Mouse (Mus musculus): Measurements from ENCODE around the gene Atp8b3. TPM values are rescaled to one million over a fixed set of nuclear protein-coding genes. Genes with fewer than 3 reads are reported as not detected.

Gene Atp8b3
- polyA plus RNA-seq, 1 experiment from 2014 or later, result not detected

GRCm38 (mm10) chr10:80576351-80577194 is 37.6 kb upstream of the Atp8b3 start:
- ATAC-seq (no peak), DNase-seq (peak; percentile 85)
- Histone ChIP-seq H3K4me1 (ENCODE audit: insufficient read depth) (peaks cover 69% of the 10 kb centered on the region), H3K36me3 (replicated peaks; ENCODE audit: insufficient read depth, low read length) (no peaks in the 10 kb centered on the region), H3K27me3 (ENCODE audit: insufficient read depth, low read length) (no peaks in the 10 kb centered on the region), H3K9ac (replicated peaks) (peak overlapping the region; percentile 81), H3K9me3 (ENCODE audit: low read length) (no peaks in the 10 kb centered on the region), H3K27ac (ENCODE audit: low read depth) (peak overlapping the region; percentile 85), H3K4me3 (ENCODE audit: low read depth, low read length) (peak overlapping the region; percentile 86), H3K4me2 (ENCODE audit: low read depth, low read length) (peak overlapping the region; percentile 99)
- no peak for TF ChIP-seq EP300 (IDR thresholded peaks at IDR 0.05; ENCODE audit: low read depth)
- 0 out of 2 replicates have a peak, but pooled peaks have one; percentile 10 for TF ChIP-seq CTCF (IDR thresholded peaks at IDR 0.05; ENCODE audit: low read depth)
- 0% methylated on average over 53 of the region's 96 CpGs for WGBS (ENCODE audit: insufficient replicate concordance)

GRCm38 (mm10) chr10:80575925-80576324 is 37.0 kb upstream of the Atp8b3 start:
- Histone ChIP-seq H3K27ac (ENCODE audit: low read depth) (peak overlapping the region; percentile 41; the same call in 1 of the 2 replicates), H3K4me1 (ENCODE audit: insufficient read depth) (peaks cover 75% of the 10 kb centered on the region)
- 7% methylated on average over 17 of the region's 17 CpGs for WGBS (ENCODE audit: insufficient replicate concordance)

DNA sequence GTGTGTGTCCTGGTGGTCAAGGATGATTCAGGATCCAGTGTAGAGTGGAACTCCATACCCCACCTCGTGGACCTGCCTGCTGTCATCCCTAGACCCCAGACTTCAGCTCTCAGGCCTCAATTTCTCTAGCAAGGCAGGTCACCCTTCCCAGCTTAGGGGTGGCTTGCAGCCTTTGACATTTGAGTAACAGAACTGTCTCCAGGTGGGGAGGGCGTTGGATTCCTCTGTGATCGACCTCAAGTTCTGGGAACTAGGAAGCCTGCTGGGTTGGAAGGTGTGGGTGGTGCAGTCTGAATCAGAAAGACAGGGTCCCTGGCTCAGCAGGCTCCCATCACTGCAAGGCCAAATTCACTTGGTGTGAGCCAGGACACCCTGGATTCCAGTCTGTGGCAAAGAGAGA is 36.0 kb upstream of the Atp8b3 start:
- ATAC-seq, result no peak
- WGBS (ENCODE audit: insufficient replicate concordance), result 67% methylated on average over 3 of the region's 3 CpGs
- no peak for DNase-seq
- Histone ChIP-seq H3K27me3 (ENCODE audit: insufficient read depth, low read length) (no peaks in the 10 kb centered on the region), H3K27ac (ENCODE audit: low read depth) (no peak overlapping the region), H3K9me3 (ENCODE audit: low read length) (no peaks in the 10 kb centered on the region), H3K4me3 (ENCODE audit: low read depth, low read length) (peak overlapping the region; percentile 86), H3K4me2 (ENCODE audit: low read depth, low read length) (peak overlapping the region; percentile 99), H3K36me3 (replicated peaks; ENCODE audit: insufficient read depth, low read length) (no peaks in the 10 kb centered on the region), H3K9ac (replicated peaks) (peak overlapping the region; percentile 81), H3K4me1 (ENCODE audit: insufficient read depth) (peaks cover 85% of the 10 kb centered on the region)
- TF ChIP-seq EP300 (IDR thresholded peaks at IDR 0.05; ENCODE audit: low read depth) (no peak), CTCF (IDR thresholded peaks at IDR 0.05; ENCODE audit: low read depth) (no peak)

More at GRCm38 (mm10) chr10:80575925-80576324, 37.0 kb upstream of the Atp8b3 start:
- no peaks in the 10 kb centered on the region for H3K9me3 ChIP-seq (ENCODE audit: low read length)
- peak overlapping the region; percentile 86 for H3K4me3 ChIP-seq (ENCODE audit: low read depth, low read length)
- no peaks in the 10 kb centered on the region for H3K36me3 ChIP-seq (replicated peaks; ENCODE audit: insufficient read depth, low read length)
- DNase-seq (no peak), ATAC-seq (no peak)
- peak overlapping the region; percentile 99 for H3K4me2 ChIP-seq (ENCODE audit: low read depth, low read length)
- TF ChIP-seq EP300 (IDR thresholded peaks at IDR 0.05; ENCODE audit: low read depth), result no peak
- no peak for TF ChIP-seq CTCF (IDR thresholded peaks at IDR 0.05; ENCODE audit: low read depth)
- H3K27me3 ChIP-seq (ENCODE audit: insufficient read depth, low read length), result no peaks in the 10 kb centered on the region
- peak overlapping the region; percentile 81 for H3K9ac ChIP-seq (replicated peaks)

DNA sequence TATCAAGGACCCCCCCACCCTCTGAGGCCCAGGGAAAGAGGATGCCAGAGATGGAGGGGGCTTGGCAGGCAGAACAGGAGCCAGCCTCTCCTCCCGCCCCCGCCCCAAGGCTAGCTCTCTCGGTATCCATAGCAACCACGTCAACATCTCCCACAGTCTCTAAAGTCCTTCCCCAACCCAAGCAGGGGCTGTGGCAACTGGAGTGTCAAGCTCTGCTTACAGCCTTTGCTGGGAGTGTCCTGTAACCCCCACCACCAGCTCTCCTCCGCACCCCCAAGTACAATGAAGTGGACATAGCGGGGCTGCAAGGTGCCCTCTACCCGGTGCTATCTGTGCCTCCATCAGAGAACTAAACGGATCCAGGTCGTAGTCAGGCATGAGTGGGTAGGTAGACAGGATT is 35.0 kb upstream of the Atp8b3 start:
- Histone ChIP-seq H3K4me1 (ENCODE audit: insufficient read depth) (peaks cover 85% of the 10 kb centered on the region), H3K9ac (replicated peaks) (peak overlapping the region; percentile 81; the same call in 1 of the 2 replicates), H3K27me3 (ENCODE audit: insufficient read depth, low read length) (no peaks in the 10 kb centered on the region), H3K27ac (ENCODE audit: low read depth) (peak overlapping the region; percentile 91), H3K9me3 (ENCODE audit: low read length) (no peaks in the 10 kb centered on the region), H3K36me3 (replicated peaks; ENCODE audit: insufficient read depth, low read length) (no peaks in the 10 kb centered on the region), H3K4me2 (ENCODE audit: low read depth, low read length) (peak overlapping the region; percentile 99), H3K4me3 (ENCODE audit: low read depth, low read length) (no peak overlapping the region)
- TF ChIP-seq CTCF (IDR thresholded peaks at IDR 0.05; ENCODE audit: low read depth) (no peak), EP300 (IDR thresholded peaks at IDR 0.05; ENCODE audit: low read depth) (no peak)
- ATAC-seq, result no peak
- no peak for DNase-seq
- 65% methylated on average over 9 of the region's 9 CpGs for WGBS (ENCODE audit: insufficient replicate concordance)

- peak overlapping the region; percentile 46 for H3K4me3 ChIP-seq (ENCODE audit: low read depth, low read length)
- H3K9ac ChIP-seq (replicated peaks), result peak overlapping the region; percentile 55; the same call in 1 of the 2 replicates
- no peaks in the 10 kb centered on the region for H3K9me3 ChIP-seq (ENCODE audit: low read length)
- H3K27me3 ChIP-seq (ENCODE audit: insufficient read depth, low read length), result no peaks in the 10 kb centered on the region
- peaks cover 74% of the 10 kb centered on the region for H3K4me1 ChIP-seq (ENCODE audit: insufficient read depth)
- peaks cover 6% of the 10 kb centered on the region; the same call in 1 of the 2 replicates for H3K36me3 ChIP-seq (replicated peaks; ENCODE audit: insufficient read depth, low read length)
- WGBS (ENCODE audit: insufficient replicate concordance), result 56% methylated on average over 2 of the region's 2 CpGs
- peak overlapping the region; percentile 91 for H3K27ac ChIP-seq (ENCODE audit: low read depth)
- TF ChIP-seq CTCF (IDR thresholded peaks at IDR 0.05; ENCODE audit: low read depth) (no peak), EP300 (IDR thresholded peaks at IDR 0.05; ENCODE audit: low read depth) (peak; percentile 92)
- peak overlapping the region; percentile 99 for H3K4me2 ChIP-seq (ENCODE audit: low read depth, low read length)
- peak; percentile 11 for ATAC-seq
- DNase-seq, result peak; percentile 68
These were observed 33.6 kb upstream of the Atp8b3 start for GRCm38 (mm10) chr10:80572477-80572876.

Measured in liver, postnatal 0 days (tissue).